Mouse (Mus musculus): ENCODE measurements around the gene Pdzd2. TPM values are rescaled to one million over a fixed set of nuclear protein-coding genes. Genes with fewer than 3 reads are reported as not detected.

The Pdzd2 gene
- under 1 TPM; 0.08 to 0.63 TPM for polyA plus RNA-seq (2017; shearing (Covaris generic))

DNA sequence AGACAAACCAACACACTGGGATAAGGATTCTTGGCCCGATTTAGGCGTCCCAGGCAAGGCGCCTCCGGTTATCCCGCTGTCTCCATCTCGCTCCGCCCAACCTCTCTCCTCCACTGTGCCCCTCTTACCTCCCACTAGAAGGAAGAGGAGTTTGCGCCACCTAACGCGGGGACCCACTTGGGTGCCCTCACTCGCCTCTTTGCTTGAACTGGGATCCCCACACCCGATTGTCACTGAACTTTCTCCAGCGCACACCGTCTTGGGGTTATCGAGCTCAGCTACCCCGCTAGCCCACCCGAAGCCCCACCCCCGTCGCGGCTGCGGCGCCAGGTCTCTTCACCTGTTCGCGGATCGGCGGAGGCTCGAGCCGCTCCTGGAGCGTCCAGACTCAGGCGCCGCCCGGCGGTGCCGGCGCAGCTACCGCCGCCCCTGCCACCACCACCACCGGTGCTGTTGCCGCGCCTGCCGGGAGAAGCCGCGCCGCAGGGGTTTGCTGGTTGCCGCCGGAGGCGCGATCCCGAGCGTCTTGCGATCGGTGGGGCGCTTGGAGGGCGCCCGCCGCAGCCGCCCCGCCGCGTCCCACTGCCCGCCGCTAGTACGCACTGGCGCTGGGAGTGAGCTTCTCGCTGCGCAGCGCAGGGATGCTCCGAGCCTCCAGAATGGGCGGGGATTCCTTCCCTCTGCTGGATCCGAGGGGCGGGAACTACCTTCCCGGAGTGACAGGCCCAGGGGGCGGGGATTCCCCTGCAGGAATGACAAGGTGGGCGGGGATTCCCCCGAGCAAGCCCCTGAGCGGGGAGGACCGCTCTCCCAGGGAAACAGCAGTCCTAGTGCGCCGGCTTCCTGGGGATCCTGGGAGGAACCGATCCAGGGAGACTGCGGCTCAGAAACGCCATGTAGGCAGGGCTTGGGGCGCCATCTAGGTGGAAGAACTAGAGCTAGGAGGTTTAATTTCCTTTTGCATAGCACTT, at the start of gene Pdzd2:
Gene Pdzd2, minus strand, starts transcription at position 648 of the 971 bp plus-strand sequence.
- no peak for ATAC-seq

DNA sequence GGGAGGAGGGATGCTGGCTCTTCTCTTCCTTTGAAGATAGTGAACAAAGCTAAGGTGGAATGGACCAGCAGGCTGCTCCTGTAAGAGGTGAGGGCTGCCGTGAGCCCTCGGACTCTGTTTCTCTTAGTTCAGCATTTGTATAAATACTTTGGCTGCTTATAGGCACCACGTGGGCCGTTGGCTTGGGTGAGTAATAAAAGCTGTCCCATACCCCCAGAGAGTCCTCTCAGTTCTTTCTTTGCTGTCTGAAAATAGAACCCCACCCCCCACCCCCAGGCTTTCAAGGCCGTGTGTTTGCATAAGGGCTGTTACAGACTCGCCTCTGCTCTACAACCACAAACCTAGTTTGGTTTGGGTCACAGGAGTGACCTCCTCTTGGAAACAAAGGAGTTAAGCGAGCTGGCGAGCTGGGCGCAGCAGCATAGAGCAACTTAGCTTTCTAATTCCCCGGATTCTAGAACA, 49.7 kb upstream of the Pdzd2 start:
- ATAC-seq: no peak

DNA sequence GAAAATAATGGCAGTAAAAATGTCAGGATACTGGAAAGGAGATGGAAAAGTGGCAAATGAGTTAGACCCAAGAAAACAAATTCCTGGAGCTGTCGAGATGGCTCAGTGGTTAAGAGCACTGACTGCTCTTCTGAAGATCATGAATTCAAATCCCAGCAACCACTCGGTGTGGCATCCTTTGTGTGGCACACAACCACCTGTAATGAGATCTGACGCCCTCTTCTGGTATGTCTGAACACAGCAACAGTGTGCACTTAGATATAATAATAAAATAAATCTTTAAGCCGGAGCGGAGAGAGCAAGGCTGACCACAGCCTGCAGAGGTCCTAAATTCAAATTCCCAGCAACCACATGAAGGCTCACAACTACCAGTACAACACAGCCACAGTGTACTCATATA, 48.8 kb upstream of the Pdzd2 start:
- no peak for ATAC-seq

DNA sequence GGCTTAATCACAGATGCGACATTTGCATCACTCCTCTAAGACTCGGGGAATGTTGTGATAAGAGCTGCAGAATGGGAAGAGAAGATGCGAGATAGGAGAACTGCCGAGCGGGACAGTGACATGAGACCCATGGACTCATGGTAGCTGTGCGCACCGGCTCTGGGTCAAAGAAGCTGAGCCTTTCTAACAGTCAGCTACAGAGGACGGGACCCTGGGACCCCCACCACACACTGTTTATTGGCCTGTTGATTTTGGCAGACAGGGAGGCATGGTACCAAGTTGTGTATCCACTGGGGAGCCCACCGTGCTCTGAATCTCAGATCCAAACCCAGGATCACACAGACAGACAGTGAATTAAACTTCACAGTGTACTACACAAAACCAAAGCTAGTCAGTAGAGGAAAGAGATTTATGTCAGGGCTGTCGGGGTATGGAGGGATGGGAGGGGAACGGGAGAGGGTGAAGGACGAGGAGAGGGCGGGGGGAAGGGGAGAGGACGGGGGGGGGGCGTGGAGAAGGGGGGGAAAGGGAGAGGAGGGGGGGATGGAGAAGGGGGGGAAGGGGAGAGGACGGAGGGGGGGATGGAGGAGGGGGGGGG, 42.1 kb upstream of the Pdzd2 start:
- ATAC-seq: no peak

DNA sequence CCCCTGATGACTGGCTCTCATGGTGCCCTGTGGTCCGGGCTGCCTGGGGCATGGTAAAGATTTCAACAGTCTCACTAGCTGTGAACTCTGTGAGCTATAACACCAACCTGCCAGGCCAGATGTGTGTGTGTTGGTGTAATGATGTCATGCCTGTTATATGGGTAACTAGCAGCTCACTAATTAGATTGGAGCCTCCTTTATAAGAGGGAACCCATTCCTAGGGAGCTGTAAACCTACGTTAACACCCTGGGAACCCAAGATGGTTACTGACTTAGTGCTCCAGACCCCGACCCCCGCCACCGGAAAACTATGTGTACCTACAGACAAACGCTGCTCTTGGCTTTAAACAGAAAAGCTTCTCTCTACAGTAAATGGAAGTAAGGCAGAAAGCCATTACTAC, 41.6 kb upstream of the Pdzd2 start:
- no peak for ATAC-seq

DNA sequence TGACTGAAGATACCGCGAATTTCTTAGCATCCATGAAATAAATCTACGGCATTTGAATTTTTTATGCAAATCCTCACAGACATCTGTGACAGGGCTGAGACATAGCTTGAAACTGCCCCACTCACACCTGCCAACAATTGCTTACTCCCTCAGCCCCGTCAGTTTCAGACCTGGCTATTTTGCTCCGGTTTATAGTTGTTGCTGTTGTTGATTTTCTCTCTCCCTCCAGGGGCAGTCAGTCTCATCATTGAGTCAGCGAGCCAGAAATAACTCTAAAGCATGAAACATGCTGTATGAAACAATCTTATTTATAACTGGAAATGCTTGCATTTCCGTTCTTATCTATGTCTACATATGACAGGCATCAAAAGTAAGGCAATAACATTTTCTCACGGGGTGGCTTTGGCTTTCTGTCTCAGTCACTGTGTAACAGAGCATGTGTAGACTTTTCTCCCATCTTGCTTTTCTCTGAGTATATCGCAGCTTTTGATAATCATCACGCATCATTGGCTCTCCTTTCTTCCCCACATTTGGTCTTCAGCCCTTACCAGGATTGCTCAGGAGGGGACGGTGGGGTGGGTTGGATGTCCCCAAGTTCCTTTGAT, 34.5 kb upstream of the Pdzd2 start:
- no peak for ATAC-seq

DNA sequence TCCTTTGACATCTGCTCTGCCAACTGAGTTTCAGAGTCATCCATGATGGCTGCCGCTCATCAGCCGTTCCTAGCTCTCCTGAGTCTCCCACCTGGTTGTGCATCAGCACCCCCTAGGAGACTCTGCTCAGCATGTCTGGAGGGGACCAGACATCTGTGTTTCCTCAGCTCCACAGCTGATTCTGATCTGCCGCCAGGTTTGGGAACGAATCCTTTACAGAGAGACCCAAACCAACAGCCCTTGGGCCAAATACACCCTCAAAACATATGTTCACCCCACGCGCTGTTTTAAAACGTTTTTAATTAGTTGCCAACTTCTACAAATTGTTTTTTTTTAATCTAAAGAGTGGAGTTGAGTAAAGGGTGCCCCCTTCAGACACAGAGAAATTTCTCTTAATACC, 31.2 kb upstream of the Pdzd2 start:
- no peak for ATAC-seq

DNA sequence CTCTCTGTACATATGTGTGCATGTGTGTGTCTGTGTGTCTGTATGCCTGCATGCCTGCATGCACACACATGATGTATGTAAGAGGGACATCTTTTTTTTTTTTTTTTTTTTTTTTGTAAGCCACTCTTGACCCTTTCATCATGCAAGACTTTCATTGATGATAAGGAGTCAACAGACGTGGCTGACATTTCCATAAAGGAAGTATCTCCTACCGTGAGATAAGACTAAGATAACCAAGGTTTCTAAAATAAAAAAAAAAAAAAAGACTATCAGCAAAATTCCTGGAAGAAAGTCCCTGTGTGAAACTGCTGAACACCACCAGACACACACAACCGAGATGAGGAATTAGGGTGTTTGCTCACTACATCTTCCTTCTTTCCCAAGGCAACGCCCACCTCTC, 27.1 kb upstream of the Pdzd2 start:
- no peak for ATAC-seq

DNA sequence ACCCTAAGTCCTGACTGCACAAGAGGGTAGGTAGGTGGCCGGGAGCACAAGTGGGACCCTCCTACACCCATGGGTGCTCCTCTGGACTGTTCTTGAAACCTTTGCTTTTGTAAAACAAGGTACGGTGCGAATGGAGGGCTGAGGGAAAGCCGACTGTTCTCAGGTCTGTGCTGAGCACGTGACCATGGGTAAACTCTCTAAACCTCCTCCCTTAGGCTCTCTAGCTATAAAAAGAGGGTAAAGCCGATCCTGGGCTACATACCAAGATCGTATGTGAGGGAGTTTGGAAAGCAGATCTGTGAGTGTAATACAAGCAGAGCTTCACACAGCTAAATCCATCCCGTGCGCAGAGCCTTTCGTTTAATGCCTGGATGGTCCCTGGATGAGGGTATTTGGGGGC, 23.4 kb upstream of the Pdzd2 start:
- no peak for ATAC-seq

DNA sequence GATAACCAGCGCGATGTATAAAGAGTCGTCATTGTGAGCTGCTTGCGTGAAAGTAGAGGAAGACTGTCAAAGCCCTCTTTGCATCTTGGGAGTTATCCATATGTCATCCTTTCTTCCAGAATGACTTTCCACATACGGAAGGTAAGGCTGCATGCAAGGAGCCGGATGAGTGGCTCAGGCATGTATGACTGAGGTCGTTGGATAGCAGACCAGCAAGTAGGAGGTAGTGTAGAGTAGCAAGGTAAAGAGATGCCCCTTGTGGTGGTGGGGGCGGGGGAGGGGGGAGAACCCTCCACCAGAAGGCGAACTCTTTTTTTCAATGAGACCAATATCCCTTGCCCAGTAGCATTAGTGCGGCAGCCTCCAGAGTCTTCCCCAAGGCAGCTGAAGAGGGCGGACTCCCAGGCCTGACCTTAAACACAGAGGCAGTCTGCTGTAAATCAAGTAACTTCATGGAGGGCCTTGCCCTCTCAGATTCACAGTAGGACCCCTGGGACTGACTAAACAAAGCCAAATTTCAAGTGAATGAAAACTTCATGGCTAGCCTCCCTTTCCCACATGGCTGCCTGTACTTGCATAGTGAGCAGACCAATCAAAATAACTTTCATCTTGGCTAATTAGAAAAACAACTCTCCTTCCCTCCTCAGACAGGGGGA, 22.7 kb upstream of the Pdzd2 start:
- no peak for ATAC-seq

DNA sequence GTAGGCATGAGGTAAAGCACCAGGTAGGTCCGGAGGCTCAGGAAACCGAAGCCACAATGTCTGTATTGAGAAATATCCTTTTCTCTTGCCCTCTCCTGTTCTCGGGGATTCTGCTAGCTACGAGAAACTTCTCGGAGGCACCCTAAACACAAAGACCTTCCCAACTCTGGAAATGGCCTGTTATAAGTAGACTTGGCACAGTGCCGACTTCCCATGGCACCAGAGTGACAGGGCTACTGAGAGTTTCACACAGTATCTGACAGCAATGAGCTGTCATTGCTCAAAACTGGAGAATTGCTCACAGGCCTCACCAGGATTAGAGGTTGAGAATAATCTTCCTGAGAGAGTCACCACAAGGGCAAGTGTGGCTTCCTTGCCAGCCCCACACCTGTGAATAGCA, 21.0 kb upstream of the Pdzd2 start:
- ATAC-seq: no peak

DNA sequence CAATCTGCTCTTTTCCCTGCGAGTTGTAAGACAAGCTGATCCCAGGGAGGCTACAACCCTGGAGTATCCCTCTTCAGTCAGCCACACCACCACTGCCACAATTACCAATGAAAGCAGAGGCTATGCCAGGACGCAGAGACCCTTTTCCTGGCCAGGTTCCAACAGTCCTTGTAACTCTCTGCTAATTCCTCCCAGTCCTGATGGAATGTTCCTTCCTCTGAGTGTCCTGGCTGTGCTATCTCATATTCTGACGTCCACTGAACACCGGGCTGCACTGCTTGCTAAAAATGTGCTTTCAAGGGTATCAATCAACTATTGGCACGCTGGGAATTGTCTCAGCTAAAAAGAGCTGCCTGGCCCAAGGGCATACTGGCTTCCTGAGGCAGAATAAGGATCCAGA, 18.7 kb upstream of the Pdzd2 start:
- ATAC-seq: no peak

DNA sequence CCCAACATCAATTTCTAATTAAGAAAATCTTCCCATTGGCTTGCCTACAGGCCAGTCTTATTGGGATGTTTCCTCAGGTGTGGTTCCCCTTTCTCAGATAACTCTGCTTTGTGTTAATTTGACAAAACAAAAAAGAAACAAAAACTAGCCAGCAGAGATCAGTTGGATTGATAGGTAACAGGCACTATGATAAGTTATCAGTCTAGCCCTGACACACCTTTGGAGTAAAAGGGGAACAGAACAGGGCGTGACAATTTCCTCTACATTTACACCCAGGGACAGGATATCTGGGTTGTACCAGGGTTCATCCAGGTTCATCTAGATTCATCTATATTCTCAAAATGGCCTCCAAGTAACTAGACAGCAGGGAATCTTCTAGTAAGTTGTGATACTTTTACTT, 18.0 kb upstream of the Pdzd2 start:
- ATAC-seq: no peak

DNA sequence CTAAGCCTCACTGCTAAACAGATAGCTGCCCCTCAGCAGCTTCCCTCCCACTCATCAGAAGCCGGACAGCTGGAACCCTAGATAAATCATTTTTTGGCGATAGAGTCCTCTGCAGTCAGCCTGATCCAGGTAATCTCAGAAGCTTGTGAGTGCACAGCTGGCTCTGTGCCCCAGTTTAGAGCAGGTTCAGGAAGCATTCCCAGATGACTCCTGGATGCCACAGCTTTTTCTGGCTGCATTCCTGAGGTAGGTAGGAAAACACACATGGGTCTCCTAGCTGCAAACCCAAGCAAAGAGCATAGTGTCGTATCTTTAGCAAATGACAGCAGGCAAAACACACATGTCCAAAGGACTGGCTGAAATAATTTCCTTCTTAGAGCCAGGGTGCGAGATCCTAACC, 13.5 kb upstream of the Pdzd2 start:
- no peak for ATAC-seq

DNA sequence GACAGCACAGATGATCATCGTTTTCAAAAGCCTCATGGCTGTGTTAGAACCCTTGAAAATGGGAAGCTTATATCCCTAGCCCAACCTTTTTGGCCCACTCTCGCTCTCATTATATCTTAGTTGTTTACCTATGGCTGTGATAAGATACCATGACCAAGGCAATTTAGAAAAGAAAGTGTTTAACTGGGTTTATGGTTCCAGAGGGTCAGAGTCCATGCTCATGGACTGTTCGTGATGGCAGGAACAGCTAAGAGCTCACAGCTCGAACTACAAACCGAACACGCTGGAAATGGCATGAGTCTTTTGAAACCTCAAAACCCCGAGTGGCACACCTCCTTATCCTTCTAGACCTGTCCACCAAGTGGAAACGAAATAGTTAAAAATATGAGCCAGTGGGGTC, 11.2 kb upstream of the Pdzd2 start:
- ATAC-seq: no peak

DNA sequence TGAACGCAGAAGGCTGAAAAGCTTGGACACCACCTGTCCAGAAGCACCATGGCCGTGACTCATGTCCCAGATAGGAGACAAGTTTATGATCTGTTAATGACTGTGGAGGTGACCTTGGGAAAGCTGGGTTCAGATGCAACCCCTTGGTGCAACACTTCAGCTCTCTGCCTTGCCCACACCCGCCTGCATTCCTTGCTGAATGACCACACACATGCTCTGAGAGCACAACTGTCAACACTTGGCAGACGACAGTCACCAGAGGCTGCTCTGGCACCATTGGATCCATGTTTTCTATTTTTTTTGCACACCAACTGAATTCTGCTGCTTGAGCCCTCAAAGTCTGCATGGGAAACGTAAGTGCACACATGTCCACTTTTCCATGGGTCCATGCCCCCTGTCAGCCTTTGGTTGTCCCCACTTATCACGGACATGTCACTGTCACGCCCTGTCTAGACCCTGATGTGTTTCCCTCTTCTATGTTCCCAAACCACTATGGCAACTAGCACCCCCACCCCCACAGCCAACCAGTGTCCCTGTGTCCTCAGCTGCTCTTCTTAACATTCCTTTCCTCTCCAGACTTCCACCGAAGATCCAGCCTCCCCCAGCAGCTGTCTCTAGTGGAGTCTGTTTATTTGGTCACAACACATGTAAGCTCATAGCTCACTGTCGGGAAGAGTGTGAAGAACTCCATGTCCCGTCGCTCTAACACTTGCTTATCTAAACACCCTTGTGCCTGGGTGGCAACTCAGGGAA, 10.0 kb upstream of the Pdzd2 start:
- ATAC-seq: no peak

DNA sequence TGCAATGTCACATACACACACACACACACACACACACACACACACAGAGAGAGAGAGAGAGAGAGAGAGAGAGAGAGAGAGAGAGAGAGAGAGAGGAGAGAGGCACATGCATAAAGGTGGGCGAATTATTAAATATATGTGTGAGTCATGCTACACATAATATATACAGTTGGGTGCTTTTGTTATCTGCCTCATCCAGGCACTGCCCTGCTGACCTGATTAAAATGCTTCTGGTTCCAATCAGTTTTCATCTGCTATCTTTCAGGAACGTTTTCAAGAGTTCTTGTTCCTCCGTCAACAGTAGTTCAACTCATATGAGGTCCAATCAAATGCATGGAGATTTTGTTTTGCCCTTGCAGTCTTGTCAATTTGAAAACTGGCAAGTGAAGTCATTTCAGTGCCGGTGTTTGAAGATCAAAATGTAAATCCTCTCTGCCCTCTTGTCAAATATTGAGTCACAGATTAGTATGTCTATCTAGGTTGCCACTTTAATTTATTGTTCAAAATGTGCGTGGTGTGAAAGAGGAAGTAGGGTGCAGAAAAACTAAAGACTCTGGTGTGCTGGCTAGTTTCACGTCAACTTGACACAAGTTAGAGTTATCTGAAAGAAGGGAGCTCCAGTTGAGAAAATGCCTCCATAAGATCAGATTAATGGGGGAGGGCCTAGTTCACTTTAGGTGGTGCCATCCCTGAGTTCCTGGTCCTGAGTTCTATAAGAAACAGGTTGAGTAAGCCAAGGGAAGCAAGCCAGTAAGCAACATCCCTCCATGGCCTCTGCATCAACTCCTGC, 2.6 kb upstream of the Pdzd2 start:
- no peak for ATAC-seq

DNA sequence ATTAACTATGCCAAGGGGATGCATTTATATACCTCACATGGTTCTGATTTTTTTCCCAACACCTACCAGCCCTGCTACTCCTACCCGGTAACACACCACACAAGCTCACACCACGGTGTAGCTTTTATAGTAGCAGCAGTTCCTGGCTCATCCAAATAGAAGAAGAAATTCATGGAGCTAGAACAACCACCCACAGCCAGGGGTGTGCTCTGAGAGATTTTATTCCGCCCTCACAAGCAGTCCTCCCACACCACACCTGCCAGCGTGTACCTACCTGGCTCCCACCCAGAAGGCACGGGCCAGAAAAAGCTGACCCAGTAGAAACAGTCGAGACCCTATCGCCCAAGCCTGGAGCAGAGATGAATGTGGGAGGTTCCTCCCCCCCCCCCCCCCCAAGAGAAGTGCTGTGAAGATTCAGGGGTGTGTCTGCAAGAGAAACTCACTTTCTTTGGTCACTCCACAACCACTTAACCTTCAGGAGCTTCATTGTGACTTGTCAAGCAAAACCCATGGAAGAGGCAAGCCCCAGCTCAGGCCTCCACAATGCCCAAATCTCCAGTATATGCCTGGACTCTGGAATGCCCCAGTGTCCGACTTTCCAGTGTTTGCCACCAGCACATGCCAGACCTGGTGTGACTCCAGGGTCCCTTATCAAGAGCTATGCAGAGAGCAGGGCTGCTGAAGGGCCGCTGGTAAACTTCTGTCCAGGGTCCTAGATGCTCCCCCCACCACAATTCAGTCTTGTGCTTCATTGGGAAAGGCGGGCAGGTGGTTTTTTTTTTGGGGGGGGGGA, 1.2 kb downstream of the Pdzd2 start:
- ATAC-seq: no peak

DNA sequence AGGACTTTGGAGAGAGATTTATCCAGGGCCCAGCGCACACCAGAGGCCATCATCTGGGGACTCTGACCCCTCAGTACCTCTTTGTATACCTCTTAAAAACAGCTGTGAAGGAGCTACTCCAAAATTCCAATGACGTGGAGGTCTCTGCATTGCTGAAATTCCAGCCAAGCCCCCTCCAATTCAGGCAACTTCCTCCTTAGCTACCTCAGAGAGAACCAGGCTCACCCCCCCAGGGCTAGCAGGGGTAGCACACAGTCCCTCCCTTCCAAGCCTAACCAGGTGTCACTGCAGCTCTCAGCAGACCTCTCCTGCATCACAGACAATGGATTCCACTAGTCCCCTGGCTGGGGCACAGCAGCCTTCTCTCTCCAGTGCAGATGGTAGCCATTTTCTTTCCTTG, 4.5 kb downstream of the Pdzd2 start:
- no peak for ATAC-seq

DNA sequence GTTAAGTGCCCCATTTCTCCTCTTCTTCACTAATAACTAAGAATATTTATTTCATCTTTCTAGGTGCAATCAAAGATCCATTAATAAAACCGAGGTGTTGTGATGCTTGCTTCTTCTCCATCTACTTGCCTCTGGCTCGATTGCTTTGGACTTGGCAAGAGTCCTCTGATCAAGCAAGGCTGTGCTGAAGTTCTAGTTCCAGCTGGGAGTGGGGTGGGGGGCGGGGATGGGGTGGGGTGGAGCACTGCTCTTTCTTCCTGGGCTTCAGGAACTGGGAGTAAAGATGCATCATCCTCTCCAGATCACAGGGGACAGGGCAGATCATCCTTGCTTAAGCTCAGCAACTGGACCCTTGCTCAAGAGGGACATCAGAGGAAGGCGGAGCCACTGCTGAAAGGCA, 5.5 kb downstream of the Pdzd2 start:
- ATAC-seq: no peak

DNA sequence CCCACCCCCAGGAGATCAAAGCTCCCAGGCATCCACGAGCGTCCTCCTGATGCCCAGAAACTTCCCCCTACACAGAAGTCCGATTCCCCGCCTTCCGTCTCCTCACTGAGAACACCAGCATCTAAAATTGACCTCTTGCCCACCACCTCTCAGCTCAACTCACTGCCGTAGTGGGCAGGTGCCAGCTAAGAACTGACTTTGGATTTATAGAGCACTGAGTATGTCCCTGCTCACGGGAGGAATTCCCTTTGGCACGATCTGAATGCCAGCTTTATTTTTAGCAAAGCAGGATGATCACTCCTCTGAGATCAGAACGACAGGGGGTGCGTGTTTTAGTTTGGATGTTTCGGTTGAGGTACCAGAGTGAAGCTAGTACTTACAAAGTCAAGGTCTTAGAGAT, 7.1 kb downstream of the Pdzd2 start:
- ATAC-seq: no peak
